Mouse (Mus musculus) kidney, adult 8-10 months (tissue): ENCODE results near the gene Acsl3.

ENCODE experiments used
- DNase-seq, 2 experiments: peaks; one replicate each; pipeline ENCODE4 v3.0.0; 2022

The Acsl3 gene

DNA sequence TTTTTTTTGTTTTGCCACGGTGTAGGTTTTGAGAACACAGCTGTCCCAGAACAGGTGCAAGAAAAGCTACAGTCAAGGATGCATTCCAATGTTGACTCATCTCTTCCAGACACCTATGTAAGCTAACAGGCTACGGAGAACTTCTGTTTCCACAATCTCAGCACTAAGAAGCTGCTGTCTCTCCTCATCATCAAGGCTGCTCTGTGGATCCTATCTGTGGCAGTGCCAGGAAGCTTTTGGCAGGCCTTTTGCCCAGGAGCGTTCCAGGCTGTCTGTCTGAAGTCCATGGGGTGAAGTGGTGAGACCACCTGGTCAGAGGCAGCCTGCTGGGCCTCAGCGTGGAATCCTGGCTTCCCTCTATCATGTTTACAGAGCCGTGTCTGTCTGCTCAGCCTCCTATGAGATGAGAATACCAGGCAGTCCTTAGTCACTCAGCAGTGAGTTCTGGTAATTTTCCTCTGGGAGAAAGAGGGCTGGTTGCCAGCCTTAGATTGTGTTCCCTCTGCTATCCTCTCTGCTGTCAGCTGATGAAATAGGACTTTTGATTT lies 87.7 kb downstream of the Acsl3 start:
- DNase-seq: peak; percentile 33 to 35
